Mouse (Mus musculus) intestine, postnatal 0 days (tissue): ENCODE data around the gene Zfp385b. TPM values are rescaled to one million over a fixed set of nuclear protein-coding genes. Genes with fewer than 3 reads are reported as not detected.

Experiments
- ATAC-seq: fragments of 200-750 bp; cut with Nextera tagmentation; 2 replicates; pipeline ENCODE4 v1.8.0; 2017; ENCODE audit warnings: mild to moderate bottlenecking, moderate TSS enrichment, moderate library complexity
- H3K27ac ChIP-seq: fragments of 300-500 bp; sonication (generic); 2 replicates; pipeline ENCODE4 v1.5.1; 2014; ENCODE audit warnings: mild to moderate bottlenecking, low read depth, low read length, moderate library complexity
- H3K27me3 ChIP-seq: fragments of 300-500 bp; sonication (generic); replicated peaks from 2 replicates; pipeline ENCODE4 v1.6.1; 2014; ENCODE audit warnings: low read length, mixed read lengths; ENCODE audit not compliant: control insufficient read depth, insufficient read depth
- H3K36me3 ChIP-seq: fragments of 300-500 bp; sonication (generic); 2 replicates; pipeline ENCODE4 v1.6.1; 2014; ENCODE audit warnings: mild to moderate bottlenecking, moderate library complexity; ENCODE audit not compliant: control insufficient read depth, insufficient read depth
- H3K4me1 ChIP-seq: fragments of 300-500 bp; sonication (generic); replicated peaks from 2 replicates; pipeline ENCODE4 v1.6.1; 2014; ENCODE audit warnings: antibody characterized with exemption, low read length, mixed read lengths; ENCODE audit not compliant: control insufficient read depth, insufficient read depth
- H3K4me2 ChIP-seq: fragments of 300-500 bp; sonication (generic); replicated peaks from 2 replicates; pipeline ENCODE4 v1.6.1; 2014; ENCODE audit warnings: low read depth, mild to moderate bottlenecking, moderate library complexity
- H3K4me3 ChIP-seq: fragments of 300-500 bp; sonication (generic); 2 replicates; pipeline ENCODE4 v1.5.1; 2014; ENCODE audit warnings: low read depth, low read length
- H3K9ac ChIP-seq: fragments of 300-500 bp; sonication (generic); 2 replicates; pipeline ENCODE4 v1.6.1; 2014; ENCODE audit warnings: mild to moderate bottlenecking, low read depth, low read length
- H3K9me3 ChIP-seq: fragments of 300-500 bp; sonication (generic); 2 replicates; pipeline ENCODE4 v1.6.1; 2016; ENCODE audit warnings: mixed run types; ENCODE audit not compliant: control insufficient read depth
- CTCF ChIP-seq: sonication (generic); IDR thresholded peaks from 2 replicates; pipeline ENCODE4 v1.5.1; 2016; ENCODE audit warnings: low read depth, mild to moderate bottlenecking, control low read depth, antibody characterized with exemption, moderate library complexity
- WGBS: fragments of 180-500 bp; shearing (Covaris S2); extraction: QIAGEN DNeasy Blood & Tissue Kit; methylation state at CpG from one replicate; pipeline ENCODE4 v1.1.7; 2014; 5-methylcytosine and 5-hydroxymethylcytosine counted together
- polyA plus RNA-seq: library from polyadenylated mRNA; unstranded; fragments of >200 nt; fragmentation: Nextera tagmentation; extraction: Ambion mirVana; gene quantifications from 2 replicates; pipeline ENCODE4 v1.2.1, GENCODE M21; 2015

Gene Zfp385b
- polyA plus RNA-seq, 1 experiment from 2014 or later, result 14.3 TPM

DNA sequence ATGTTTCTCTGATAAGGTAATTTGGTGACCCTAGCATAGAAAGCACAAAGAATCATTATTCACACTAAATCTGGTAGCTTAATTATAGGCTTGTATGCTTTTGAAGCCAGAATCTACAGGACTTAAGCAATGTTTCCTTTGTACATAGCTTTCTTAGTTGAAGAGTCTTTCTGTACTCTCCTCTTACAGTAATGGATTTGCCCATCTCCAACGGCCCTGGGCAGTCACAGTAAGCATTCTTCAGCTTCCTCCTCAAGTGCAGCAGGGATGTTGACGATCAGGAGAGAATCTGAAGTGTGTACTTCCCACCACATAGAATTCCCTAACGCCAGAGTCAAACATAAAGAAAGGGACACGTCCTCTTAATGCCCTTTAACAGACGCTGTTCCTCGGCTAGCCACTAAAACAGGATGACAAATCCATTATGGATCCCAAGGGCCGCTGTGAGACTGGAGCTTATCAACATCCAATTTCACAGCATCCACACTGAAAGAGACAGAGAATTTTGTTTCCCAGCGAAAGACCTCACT lies 370.4 kb downstream of the Zfp385b start:
- no peak for ATAC-seq
- no peaks in the 10 kb centered on the region for H3K9me3 ChIP-seq
- no peak overlapping the region for H3K4me3 ChIP-seq
- 34% methylated on average over 8 of the region's 8 CpGs for WGBS
- H3K27ac ChIP-seq, result no peak overlapping the region
- H3K4me1 ChIP-seq, result no peaks in the 10 kb centered on the region
- H3K27me3 ChIP-seq, result no peaks in the 10 kb centered on the region
- no peak for TF ChIP-seq CTCF
- H3K36me3 ChIP-seq, result no peaks in the 10 kb centered on the region; the same call in 1 of the 2 replicates
- H3K9ac ChIP-seq, result no peak overlapping the region
- no peak overlapping the region for H3K4me2 ChIP-seq

- Histone ChIP-seq H3K9me3 (no peaks in the 10 kb centered on the region), H3K4me3 (no peak overlapping the region), H3K36me3 (no peaks in the 10 kb centered on the region), H3K27ac (no peak overlapping the region), H3K27me3 (no peaks in the 10 kb centered on the region), H3K9ac (no peak overlapping the region), H3K4me1 (no peaks in the 10 kb centered on the region), H3K4me2 (no peak overlapping the region)
- no peak for ATAC-seq
- TF ChIP-seq CTCF, result no peak
- WGBS, result 95% methylated on average over 8 of the region's 8 CpGs
Observed at GRCm38 (mm10) chr2:77444282-77444681, 375.2 kb downstream of the Zfp385b start.

DNA sequence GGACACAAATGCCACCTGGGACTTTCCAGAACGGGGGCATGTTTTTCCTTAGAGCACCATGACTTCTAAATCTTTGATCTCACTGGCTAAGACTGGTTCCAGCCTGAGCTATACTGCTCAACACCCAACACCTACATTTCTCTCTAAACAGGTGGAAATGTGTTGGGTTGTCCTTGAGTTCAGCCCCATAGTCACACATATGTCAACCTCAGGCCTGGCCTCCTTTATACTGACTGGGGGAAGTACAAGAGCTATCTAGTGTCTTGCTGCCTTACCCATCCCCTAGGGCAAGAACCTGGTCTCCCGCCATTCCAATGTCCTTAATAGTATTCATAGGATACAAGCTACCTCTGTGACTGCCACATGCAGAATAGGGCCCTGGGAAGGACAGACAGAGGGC lies 378.8 kb downstream of the Zfp385b start:
- TF ChIP-seq CTCF, result no peak
- H3K27ac ChIP-seq, result no peak overlapping the region
- no peaks in the 10 kb centered on the region for H3K36me3 ChIP-seq
- no peaks in the 10 kb centered on the region for H3K27me3 ChIP-seq
- no peaks in the 10 kb centered on the region for H3K4me1 ChIP-seq
- no peak overlapping the region for H3K4me2 ChIP-seq
- H3K9ac ChIP-seq, result no peak overlapping the region
- H3K9me3 ChIP-seq, result no peaks in the 10 kb centered on the region
- ATAC-seq, result no peak
- WGBS, result 92% methylated on average over 2 of the region's 2 CpGs
- H3K4me3 ChIP-seq, result no peak overlapping the region

DNA sequence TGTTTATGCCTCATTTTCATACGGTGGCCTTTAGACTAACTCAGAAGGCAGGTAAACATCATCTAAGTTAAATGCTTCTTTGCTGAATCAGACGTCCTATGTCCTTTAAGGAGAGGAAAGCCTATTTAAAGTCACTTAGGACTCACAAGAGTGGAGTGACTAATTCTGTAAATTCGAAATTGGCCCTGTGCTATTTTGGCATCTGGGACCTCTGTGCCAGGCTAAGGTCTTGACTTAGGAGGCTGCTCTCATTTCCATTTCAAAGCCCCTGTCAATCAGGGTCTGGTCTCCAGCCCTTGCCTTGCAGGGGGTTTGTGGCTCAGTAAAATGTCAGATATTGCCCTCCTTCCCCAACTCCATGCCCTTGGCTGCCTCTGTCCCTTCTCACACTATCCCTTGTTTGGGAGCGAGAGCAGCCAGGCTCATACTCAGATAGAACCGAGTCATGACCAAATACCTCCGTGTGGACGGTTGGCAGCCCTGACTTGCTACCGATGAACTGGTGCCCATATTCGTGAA lies 383.1 kb downstream of the Zfp385b start:
- 81% methylated on average over 9 of the region's 9 CpGs for WGBS

DNA sequence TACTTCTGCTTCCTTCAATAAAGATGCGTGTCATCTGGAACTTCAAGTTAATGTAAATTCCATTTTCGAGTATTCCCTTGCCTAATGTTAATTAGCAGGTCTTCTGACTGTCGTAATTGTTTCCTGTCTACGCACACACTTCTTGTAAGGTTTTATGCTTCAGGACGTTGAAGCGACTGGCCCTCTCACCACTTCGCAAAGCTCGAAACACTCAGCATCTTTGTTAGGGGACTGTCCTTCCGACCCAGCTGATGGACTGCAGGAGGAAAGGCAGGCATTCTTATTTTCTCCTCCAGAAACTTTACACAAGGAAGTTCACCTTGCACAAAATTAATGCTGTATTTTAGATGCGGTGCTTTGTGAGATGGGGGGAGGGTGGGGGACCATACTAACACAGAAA lies 400.0 kb downstream of the Zfp385b start:
- no peak for TF ChIP-seq CTCF
- Histone ChIP-seq H3K9me3 (no peaks in the 10 kb centered on the region), H3K4me2 (no peak overlapping the region), H3K27ac (no peak overlapping the region), H3K4me3 (no peak overlapping the region), H3K27me3 (no peaks in the 10 kb centered on the region), H3K9ac (no peak overlapping the region), H3K4me1 (no peaks in the 10 kb centered on the region), H3K36me3 (no peaks in the 10 kb centered on the region)
- 65% methylated on average over 10 of the region's 10 CpGs for WGBS
- ATAC-seq, result no peak

More for the DNA sequence above, 383.1 kb downstream of the Zfp385b start:
- no peak overlapping the region for H3K27ac ChIP-seq
- no peak overlapping the region for H3K4me3 ChIP-seq
- H3K36me3 ChIP-seq, result no peaks in the 10 kb centered on the region
- no peak overlapping the region for H3K4me2 ChIP-seq
- H3K27me3 ChIP-seq, result no peaks in the 10 kb centered on the region
- ATAC-seq, result no peak
- no peaks in the 10 kb centered on the region for H3K4me1 ChIP-seq
- no peak overlapping the region for H3K9ac ChIP-seq
- H3K9me3 ChIP-seq, result no peaks in the 10 kb centered on the region
- TF ChIP-seq CTCF, result no peak

- no peak for TF ChIP-seq CTCF
- no peaks in the 10 kb centered on the region for H3K27me3 ChIP-seq
- H3K4me2 ChIP-seq, result no peak overlapping the region
Observed at GRCm38 (mm10) chr2:77418078-77418477, 401.4 kb downstream of the Zfp385b start.

More at GRCm38 (mm10) chr2:77418078-77418477, 401.4 kb downstream of the Zfp385b start:
- H3K4me1 ChIP-seq, result no peaks in the 10 kb centered on the region
- no peak overlapping the region for H3K4me3 ChIP-seq
- WGBS, result 74% methylated on average over 5 of the region's 5 CpGs
- no peaks in the 10 kb centered on the region for H3K9me3 ChIP-seq
- no peak for ATAC-seq
- no peaks in the 10 kb centered on the region for H3K36me3 ChIP-seq
- no peak overlapping the region for H3K27ac ChIP-seq
- no peak overlapping the region for H3K9ac ChIP-seq
